Mouse (Mus musculus): ENCODE measurements at regions not wholly inside any gene's neighbourhood (a gene's known extent, or its start where the extent isn't known, plus 50 kb on each side); places are given as distances from the start of the nearest gene placed in this dataset.

DNA sequence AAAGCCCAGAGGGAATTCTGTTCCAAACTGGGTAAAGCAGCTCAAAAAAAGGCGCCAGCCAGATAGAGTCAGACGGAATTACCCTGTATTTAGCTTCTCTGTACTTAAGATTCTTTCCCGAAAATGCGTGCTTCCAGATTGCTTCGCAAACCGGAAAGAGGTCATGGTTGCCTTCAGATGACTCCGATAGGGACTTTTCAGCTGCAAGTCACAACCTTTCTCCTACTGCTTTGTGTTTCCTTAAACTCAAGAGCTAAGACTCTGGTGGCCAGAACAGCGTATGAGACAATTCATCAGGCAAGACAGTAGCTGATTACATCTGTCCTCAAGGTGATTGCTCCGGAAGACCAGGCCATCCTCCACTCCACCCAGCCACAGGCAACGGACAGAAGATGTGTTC lies 53.8 kb upstream of the Hif1a start:
- Histone ChIP-seq H3K4me3 (replicated peaks) (no peak overlapping the region), H3K27me3 (replicated peaks) (no peaks in the 10 kb centered on the region), H3K27ac (replicated peaks) (no peak overlapping the region), H3K36me3 (no peaks in the 10 kb centered on the region), H3K9me3 (replicated peaks) (no peaks in the 10 kb centered on the region), H3K4me1 (no peaks in the 10 kb centered on the region), H3K4me2 (no peak overlapping the region), H3K9ac (replicated peaks) (no peak overlapping the region)
- no peak for ATAC-seq (ENCODE audit: low FRiP score)
- 92% methylated on average over 10 of the region's 10 CpGs for whole genome bisulfite sequencing

DNA sequence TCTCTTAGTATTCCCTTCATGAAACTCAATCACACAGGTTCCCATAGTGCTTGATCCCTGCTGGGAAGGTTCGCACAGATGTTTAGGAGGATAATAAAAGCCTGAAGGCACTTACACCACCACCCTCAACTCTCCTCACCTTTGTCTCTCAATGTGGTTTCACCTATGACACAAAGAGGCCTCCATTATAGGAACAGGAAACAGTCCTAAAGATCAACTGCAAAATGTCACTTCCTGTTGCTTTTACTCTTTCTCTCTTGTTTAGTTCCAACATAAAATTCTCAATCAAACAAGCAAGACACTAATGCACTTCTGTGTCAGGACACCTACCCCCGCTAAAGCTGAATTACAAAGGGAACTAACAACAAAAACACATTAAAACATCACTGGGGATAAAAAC lies 50.3 kb upstream of the Hif1a start:
- Histone ChIP-seq H3K4me3 (replicated peaks) (no peak overlapping the region), H3K27ac (replicated peaks) (no peak overlapping the region), H3K9me3 (replicated peaks) (no peaks in the 10 kb centered on the region), H3K4me1 (no peaks in the 10 kb centered on the region), H3K4me2 (no peak overlapping the region), H3K36me3 (no peaks in the 10 kb centered on the region), H3K27me3 (replicated peaks) (no peaks in the 10 kb centered on the region), H3K9ac (replicated peaks) (no peak overlapping the region)
- 73% methylated on average over 2 of the region's 2 CpGs for WGBS
- no peak for ATAC-seq (ENCODE audit: low FRiP score)

Data from neural tube, embryonic 15.5 days (tissue).